Mouse (Mus musculus) spleen, postnatal 4 days (tissue): ENCODE results near the gene Prpf3.
"Not testable (repeated sequence)": the region's sequence is repeated elsewhere in the genome, so short reads cannot be mapped to it uniquely, and the experiment has no call there.

Source experiments
- DNase-seq, 2 experiments: peaks; one replicate each; pipeline ENCODE4 v3.0.0; 2022; ENCODE audit warnings: low spot score in 2 of 2

Prpf3 gene

DNA sequence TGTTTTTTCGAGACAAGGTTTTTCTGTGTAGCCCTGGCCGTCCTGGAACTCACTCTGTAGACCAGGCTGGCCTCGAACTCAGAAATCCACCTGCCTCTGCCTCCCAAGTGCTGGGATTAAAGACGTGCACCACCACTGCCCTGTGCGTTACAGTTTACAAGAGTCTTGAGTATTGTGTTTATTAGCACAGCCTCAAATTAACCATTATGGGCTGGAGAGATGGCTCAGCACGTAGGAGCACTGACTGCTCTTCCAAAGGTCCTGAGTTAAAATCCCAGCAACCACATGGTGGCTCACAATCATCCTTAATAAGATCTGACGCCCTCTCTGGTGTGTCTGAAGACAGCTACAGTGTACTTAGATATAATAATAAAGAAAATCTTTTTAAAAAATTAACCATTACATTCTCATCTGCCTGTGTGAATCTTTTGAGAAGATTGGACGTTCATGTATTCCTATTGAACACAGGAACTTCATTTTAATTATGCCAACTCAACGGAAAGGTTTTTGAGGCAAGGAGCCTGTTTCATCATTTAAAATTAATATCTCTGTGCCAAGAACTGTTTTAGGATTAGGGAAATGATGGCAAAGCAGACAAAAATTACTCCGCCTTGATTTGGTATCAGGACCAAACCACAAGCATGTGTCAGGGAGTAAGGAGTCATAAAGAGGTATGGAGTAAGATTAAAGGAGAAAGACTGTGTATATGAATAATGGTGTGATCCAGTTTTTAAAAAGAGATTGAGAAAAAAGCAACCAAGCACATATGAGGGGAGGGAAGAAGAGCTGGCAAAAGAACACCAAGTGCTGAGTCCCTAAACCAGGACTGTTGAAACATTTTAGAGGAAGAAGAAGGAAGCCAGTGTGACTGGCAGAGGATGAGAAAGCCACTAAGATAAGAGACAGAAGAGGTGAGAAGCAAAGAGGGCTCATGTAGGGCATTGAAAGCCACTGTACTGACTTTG, 35.4 kb downstream of the Prpf3 start:
- peak in 1 of 2 experiments; percentile 14 for DNase-seq

DNA sequence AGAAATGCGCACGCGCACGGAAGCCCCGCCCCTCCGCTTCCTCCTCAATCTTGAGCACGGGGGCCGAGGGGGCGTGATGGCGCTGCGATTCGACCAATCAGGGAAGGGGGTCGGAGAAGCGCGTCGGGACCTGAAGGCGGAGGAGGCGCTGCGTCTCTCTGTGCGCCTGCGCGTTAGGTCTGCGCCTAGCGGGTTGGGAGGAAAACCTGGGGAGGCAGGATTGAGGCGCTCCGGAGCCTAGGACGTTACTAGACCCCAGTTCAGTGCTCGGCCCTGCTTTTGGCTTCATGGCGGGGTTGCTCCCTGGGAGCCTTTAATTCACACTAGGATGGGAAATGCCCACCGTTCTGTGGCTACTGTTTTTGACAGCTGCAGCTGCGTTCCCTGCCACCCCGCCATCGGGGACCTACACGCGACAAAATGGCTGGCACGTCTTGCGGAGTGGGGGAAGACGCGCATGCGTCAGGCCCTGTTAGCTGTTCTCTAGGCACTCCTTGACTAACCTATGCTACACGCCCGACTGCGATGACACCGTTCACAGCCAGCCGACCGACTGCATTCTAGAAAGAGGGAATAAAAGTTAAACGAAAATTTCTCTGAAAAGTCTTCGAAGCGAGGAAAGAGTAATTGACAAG, 36.2 kb downstream of the Prpf3 start:
- peak; percentile 100 for DNase-seq

DNA sequence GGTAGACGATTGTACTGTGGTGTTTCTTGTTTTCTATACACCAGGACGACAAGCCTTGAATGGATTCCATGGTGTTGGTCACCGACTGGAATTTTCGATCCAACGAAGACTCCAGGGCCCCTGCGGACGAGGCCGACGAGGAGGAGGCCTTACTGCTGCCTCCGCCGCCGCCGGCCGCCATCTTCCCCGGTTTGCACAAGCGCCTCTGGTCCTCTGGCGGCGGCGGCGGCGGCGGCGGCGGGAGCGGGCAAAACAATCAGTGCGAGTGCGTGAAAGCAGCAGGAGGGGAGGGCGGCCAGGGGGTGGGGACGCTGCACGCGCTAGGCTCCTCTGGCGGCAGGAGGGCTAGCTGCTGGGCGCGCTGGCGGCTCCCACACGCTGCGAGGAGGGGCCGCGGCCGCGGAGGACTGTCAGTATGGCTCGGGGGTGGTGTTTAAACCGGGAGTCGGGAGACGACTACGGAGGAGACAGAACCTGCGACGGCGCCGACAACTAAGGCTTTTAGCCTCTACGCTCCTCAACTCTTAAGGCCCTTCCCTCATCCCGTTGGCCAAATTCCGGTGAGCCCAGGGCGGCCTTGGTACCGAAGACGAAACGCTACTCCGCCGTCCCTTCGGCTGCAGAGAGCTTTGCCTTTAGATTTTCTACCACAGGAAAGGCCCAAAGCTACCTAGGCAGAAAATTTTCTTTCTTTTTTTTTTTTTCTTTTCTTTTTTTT, 37.0 kb downstream of the Prpf3 start, which contains the start of gene Rprd2:
Gene Rprd2, minus strand, starts transcription at position 293 of the 718 bp plus-strand sequence.
- DNase-seq = peak; percentile 74 to 89

DNA sequence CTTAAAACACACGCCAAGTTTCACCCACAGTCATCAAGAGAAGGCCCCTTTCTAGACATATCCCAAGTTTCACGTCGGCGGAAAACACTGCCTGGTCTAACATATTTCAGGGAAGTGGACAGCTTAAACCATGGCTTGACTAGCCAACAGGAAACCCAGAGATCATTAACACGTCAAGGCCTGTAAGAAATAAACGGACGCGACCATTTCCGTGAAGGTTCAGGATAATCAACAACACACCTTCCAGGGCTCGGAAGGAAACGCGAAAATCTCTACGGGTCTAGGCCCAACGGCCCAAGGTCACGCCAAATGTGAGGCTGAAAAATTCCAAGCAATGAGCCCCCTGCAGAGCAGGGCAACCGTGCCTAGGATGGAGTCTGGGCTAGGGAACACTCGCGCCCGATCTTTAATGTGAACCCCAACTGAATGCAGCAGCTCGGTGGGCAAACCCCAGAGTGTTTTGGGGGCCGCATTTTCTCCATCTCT, 37.6 kb downstream of the Prpf3 start:
- DNase-seq = peak; percentile 37 to 75

DNA sequence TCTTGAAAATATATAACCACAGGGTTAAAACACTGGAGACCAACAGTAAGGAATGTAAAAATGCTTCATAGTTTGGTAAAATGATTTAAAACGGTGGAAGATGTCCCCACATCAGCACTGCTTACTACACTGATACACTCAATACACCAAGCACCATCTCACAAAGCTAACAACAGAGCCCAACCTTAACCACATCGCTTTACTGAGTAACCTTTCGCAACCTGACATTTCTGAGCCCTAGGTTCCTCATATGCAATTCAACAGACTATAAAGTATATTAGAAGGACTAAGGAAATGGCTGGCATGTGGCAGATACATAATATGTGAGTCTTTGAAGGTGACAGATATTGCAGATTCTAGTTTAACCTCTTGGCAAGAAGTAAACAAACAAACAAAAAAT, 39.0 kb downstream of the Prpf3 start:
- DNase-seq = no peak

DNA sequence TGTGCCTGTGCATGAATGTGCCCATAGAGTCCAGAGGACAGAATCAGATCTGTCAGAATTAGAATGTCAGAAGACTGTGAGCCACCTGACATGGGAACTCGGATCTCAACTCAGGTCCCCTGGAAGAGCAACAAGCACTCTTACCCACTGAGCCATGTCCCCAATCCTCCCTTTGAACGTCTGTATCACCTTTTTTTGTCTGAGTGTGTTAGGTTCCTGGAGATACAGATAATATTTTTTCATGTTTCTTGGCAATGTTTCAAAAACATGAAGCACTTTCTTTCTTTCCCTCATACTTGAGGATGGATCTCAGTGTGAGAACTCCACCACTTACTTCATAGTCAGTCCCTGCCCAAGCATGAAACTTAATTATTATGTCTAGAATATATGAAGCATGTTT, 47.3 kb downstream of the Prpf3 start:
- DNase-seq = no peak

DNA sequence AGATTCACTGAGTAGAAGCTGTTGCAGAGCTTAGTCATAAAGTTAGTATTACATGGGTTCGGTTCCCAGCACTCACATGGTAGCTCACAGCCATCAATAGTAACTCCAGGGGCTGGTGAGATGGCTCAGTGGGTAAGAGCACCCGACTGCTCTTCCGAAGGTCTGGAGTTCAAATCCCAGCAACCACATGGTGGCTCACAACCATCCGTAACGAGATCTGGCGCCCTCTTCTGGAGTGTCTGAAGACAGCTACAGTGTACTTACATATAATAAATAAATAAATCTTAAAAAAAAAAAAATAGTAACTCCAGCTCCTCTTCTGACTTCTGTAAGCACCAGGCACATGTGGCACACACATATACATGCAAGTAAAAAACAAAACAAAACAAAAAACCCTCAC, 48.1 kb downstream of the Prpf3 start:
- not testable (repeated sequence) for DNase-seq

DNA sequence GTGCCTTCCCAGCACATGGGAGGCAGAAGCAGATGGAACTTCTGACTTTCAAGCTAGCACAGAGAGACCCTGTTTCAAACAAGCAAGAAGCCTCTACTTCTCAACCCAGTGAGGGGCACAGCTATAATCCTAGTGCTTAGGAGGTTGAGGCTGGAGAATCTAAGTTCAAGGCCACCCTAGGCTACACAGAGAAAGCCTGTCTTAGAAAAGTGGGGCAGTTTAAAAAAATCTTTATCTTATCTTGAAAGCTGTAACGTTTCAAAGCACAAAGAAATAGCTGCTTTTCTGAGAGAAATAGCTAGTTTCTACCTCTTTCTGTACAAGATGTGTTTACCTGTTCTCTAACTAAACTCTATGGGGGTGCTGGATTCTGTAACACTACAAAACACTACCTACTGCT, 49.0 kb downstream of the Prpf3 start:
- no peak for DNase-seq

DNA sequence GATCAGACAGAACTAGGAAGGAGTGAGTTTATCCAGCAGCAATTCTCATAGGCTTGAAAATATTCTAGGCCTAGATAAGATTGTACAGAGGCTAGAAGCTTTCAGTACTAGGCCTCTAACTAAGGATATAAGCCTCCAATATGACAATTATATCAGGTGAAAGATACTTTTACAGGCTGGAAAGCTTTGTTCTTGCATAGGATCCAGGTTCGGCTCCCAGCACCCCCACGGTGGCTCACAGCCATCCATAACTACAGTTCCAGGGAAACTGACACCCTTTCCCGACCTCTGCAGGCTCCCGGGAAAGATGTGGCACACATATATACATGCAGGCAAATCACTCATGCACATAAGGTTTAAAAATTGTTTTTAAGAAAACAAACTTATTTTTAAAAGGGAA, 51.8 kb downstream of the Prpf3 start:
- no peak for DNase-seq

DNA sequence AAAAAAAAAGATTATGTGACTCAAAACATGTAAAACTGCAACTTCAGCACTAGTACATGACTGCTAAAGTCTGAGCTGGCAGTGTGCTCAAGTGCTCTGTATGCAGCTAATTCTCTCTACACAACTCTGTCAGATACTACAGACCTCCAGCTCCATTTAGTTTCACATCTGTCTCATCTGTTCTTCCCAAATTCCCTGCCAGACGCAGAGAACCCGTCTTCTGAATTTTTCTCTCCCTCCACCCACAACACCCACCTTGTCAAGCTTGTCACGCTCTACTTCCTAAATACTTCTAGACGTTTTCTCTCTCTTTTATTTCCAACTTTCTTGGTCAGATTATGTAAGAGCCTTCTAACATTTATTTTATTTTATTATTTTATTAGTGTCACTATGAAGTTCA, 56.9 kb downstream of the Prpf3 start:
- DNase-seq = no peak

DNA sequence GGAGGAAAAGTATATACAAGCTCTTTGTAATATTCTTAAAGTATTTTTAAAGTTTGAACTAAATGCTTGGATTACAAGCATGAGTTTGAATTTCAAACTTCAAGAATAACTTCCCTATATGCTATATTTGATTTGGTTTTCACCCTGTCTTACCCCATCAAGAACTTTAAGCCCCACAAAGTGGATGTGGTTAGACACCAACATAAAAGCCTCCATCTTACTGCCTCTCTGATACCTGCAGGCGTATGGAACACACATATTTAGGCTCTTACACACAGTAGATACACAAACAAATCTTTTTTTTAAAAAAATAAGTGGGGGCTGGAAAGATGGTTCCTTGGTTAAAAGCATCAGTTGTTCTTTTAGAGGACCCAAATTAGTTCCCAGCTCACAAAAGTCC, 61.4 kb downstream of the Prpf3 start:
- DNase-seq = no peak

DNA sequence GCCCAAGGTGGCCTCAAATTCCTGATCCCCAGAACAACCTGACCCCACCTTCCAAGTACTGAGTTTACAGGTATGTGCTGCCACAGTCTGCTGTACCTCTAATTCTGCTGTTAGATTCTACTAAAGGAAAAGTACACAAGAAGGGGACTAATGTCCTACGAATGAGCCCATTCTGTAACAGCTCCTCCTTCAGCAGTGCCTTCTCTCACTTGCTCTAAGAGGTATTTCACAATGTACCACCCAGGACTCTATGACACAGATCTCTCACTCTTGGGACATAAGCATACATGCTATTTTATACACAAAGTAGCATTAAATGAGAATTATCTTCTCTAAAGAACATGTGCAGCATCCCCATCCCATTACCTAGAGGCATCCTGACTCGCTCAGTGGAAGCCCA, 62.0 kb downstream of the Prpf3 start:
- DNase-seq = no peak

DNA sequence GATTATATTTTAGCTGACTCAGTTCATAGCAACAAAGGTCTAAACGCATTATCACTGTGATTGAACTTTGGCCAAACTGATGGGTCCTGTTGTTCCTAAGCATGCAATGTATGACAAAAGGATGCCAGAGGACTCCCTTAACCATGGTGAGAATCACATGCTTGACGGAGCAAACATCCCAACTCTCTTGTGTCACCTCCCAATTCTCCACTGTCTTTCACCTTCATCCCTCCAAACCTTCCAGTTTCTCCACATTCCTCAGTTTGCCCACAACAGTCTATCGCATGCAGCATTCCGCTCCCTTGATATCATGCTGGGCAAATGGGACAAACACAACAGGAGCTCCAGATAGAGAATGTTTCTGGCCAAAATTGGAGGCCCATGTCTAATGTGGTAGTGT, 70.2 kb downstream of the Prpf3 start:
- no peak for DNase-seq
